Mouse (Mus musculus): ENCODE data around the gene Atp5b. TPM values are rescaled to one million over a fixed set of nuclear protein-coding genes. Genes with fewer than 3 reads are reported as not detected.
A peak's percentile ranks its signal among the peaks of the same experiment; 100 is the strongest.
"Not testable (repeated sequence)": the region's sequence is repeated elsewhere in the genome, so short reads cannot be mapped to it uniquely, and the experiment has no call there.

Gene Atp5b
- 1,000 to 10,000 TPM; 3,740 to 3,926 TPM for total RNA-seq (2021)
- long read RNA-seq, experiment 1, transcript Atp5b-205 (5 exons, 1,131 nt), result minor isoform, 23 of 10,412 reads
- long read RNA-seq, experiment 1, transcript Atp5b-201 (10 exons, 1,916 nt), result major isoform, 2,184 of 10,412 reads
- long read RNA-seq, experiment 1, partial matches to known transcripts, result 8,181 of 10,412 reads
- long read RNA-seq, experiment 1, other reads (novel, unspliced or antisense), result 22 of 10,412 reads
- long read RNA-seq, experiment 2, transcript Atp5b-201 (10 exons, 1,916 nt), result major isoform, 2,915 of 12,285 reads
- long read RNA-seq, experiment 2, transcript Atp5b-205 (5 exons, 1,131 nt), result minor isoform, 24 of 12,285 reads
- long read RNA-seq, experiment 2, partial matches to known transcripts, result 9,316 of 12,285 reads
- long read RNA-seq, experiment 2, other reads (novel, unspliced or antisense), result 29 of 12,285 reads

DNA sequence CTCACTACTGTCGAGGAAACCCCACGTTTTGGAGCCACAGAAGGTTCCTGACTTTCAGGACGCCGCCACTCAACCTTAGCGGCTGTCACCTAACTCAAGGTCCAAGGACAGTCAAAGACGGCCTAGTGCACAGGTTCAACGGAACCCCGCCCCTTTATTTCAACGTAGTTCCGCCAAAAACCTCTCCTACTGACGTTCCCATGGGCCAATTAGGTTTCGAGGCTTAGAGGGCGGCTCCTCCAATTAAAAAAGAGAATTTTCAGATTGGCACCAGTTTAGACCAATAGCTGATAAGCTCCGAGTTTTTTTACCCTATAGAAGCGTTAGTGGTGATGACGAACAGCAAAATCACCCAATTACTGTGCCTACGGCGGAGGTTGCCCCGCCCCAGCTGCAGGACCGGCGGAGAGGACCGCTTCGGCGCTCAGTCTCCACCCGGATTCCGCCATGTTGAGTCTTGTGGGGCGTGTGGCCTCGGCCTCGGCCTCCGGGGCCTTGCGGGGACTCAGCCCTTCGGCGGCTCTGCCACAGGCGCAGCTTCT lies at the start of gene Atp5b:
TSS of gene Atp5b (plus strand) at position 394 of the 542 bp plus-strand sequence.
- intact Hi-C loops (cut with DNase I), result no loop called here
- DNase-seq, result peak; percentile 95 to 97

DNA sequence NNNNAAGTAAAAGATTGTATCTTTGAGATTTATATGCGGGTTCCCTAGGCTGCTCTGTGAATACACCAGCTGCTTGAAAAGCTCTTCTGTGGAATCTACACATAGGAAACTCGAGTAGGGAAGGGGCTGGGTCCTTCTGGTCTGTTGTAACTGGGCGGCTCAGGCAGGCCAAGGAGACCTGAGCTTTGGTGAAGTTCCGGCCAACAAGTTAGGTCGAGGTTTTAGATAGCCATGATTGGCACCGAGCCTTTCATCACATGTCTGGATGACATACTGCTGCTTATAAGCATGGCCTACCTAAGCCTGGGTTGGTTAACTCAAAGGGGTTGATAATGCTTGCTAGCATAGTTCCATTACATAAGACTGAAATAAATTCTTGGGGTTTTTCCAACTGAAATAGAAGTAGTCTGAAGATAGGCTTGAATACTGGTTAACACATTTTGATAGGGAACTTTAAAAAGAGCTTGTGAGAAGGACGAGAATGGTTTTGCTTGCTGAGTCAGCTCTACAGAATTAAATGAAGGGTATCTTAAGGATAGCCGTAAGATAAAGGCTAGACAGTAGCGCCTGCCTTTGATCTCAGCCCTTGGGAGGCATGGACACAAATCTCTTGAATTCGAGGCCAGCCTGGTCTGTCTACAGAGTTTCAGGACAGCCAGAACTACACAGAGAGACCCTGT lies 46.2 kb upstream of the Atp5b start:
- intact Hi-C loops (cut with DNase I), result no loop called here
- DNase-seq, result peak; percentile 37 to 57

DNA sequence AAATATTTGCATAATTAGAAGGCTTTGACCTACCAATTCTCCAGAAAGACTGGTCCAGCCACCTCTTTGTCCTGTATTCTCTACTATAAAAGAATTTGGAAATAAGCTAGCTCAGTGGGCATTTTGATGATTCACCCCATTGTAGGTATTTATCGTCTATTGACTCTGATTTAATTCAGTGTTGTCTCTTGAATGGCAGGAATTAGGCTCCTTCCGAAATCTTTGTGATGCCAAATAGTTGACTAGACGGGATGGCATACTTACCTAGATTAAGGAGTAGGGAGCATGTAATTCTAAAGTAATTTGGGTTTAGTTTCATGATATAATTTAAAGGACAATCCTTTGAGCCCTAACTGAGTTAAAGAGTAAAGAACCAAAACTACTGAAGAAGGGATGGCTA lies 45.2 kb upstream of the Atp5b start:
- intact Hi-C loops (cut with DNase I), result no loop called here
- DNase-seq, result no peak

DNA sequence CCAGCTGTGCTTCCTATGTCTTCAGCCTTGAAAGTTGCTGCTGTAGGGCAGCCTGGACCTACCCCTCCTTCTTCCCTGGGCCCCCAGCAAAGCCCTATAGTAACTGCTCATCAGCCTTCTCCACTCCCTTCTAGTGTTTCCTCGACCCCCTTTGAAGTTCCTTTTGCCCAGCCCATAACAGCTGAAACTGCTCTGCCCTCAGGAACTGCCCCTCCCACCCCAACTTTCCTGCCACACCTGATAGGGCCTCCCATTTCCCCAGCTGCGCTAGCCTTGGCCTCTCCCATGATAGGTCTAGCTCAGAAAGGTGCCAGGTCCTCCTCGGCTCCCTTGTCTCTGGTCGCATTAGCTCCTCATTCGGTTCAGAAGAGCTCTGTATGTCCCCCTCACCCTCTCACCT lies 43.9 kb upstream of the Atp5b start:
- intact Hi-C loops (cut with DNase I), result no loop called here
- no peak for DNase-seq

DNA sequence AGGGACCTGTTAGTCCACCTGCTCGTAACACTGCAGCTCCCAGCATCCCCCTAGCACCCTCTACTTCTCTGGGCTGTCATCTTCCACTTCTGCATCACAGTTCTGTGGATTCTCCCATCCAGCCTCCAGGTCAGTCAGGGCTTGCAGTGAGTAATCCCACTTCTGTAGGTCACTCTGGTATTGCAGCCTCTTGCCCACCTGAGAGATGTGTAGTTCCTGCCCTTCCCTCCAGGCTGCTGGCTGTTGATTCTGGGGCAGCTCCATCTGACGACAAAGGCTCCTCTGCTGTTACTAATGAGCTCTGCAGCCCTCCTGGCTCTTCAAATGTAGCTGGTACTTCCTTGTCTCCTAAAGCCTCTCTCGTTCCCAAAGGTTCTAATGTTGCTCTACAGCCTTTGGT lies 43.2 kb upstream of the Atp5b start:
- intact Hi-C loops (cut with DNase I), result no loop called here

DNA sequence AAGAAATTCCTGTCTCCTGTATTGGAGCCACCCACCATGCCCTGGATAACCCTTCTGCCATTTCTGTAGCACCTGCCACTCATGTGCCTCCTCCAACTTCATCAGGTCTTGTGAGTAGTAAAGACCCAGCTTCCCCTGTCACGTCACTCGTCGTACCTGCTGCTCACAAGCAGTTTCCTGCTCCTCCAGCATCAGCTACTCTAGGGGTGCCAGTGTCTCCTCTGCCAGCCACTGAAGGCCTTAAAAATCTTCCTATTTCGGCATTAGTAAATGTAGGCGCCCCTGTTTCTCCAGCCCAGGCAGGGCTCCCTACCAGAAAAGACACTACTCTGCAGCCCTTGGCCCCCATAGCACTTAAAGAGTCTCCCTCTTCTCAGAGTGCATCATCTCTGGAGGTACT lies 42.8 kb upstream of the Atp5b start:
- no peak for DNase-seq
- intact Hi-C loops (cut with DNase I), result no loop called here

More for the DNA sequence above, 43.2 kb upstream of the Atp5b start:
- no peak for DNase-seq

DNA sequence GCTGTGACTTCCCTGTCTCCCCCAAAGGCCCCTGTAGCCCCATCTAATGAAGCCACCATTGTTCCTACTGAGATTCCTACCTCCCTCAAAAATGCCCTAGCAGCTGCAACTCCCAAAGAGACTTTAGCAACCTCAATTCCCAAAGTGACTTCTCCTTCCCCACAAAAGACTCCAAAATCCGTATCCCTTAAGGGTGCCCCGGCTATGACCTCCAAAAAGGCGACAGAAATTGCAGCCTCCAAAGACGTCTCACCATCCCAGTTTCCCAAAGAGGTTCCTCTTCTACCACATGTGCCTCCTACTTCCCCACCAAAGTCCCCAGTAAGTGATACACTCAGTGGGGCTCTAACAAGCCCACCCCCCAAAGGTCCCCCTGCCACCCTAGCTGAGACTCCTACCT lies 41.4 kb upstream of the Atp5b start:
- intact Hi-C loops (cut with DNase I), result loop anchor here (2.0 kb wide), 1 partner anchor 15 kb away; no protein-coding TSS in a partner anchor
- DNase-seq, result no peak

DNA sequence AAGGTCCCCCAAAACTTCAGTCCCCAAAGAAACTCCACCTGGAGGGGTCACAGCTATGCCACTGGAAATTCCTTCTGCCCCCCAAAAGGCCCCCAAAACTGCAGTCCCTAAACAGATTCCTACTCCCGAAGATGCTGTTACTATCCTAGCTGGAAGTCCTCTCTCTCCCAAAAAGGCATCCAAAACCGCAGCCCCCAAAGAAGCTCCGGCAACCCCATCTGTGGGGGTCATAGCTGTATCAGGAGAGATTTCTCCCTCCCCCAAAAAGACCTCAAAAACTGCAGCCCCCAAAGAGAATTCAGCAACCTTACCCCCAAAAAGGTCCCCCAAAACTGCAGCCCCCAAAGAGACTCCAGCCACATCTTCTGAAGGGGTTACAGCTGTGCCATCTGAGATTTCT lies 40.6 kb upstream of the Atp5b start:
- DNase-seq, result no peak
- intact Hi-C loops (cut with DNase I), result loop anchor here (2.0 kb wide), 1 partner anchor 14 kb away; no protein-coding TSS in a partner anchor

DNA sequence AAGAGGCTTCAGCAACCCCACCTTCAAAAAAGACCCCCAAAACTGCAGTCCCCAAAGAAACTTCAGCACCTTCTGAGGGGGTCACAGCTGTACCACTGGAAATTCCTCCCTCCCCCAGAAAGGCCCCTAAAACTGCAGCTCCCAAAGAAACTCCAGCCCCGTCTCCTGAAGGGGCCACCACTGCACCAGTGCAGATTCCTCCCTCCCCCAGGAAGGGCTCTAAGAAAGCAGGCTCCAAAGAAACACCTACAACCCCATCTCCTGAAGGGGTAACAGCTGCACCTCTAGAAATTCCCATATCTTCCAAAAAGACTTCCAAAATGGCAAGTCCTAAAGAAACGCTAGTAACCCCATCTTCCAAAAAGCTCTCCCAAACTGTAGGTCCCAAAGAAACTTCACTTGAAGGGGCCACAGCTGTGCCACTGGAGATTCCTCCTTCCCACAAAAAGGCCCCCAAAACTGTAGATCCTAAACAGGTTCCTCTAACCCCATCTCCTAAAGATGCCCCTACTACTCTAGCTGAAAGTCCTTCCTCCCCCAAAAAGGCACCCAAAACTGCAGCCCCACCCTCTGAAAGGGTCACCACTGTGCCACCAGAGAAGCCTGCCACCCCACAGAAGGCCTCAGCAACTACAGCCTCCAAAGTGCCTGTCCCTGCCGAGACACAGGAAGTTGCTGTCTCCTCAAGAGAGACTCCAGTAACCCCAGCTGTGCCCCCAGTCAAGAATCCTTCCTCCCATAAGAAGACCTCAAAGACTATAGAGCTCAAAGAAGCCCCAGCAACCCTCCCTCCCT lies 39.8 kb upstream of the Atp5b start:
- intact Hi-C loops (cut with DNase I), result loop anchor here (2.0 kb wide), 1 partner anchor 14 kb away; no protein-coding TSS in a partner anchor
- DNase-seq, result no peak

DNA sequence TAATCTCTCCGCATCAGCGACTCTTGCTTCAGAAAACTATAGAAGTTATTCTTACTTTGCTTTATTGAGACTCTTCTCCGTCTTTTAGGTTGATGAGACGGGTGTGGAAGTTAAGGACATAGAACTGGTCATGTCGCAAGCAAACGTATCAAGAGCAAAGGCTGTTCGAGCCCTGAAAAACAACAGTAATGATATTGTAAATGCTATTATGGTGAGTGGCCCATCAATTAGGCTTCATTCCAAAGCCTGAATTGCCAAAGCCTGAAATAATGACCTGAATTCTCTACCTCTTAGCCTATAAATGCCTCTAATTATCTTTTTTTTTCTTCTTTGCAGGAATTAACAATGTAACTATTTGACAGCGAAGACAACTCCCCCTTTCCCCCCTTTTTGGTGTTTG lies 34.9 kb upstream of the Atp5b start:
- intact Hi-C loops (cut with DNase I), result no loop called here
- no peak for DNase-seq

DNA sequence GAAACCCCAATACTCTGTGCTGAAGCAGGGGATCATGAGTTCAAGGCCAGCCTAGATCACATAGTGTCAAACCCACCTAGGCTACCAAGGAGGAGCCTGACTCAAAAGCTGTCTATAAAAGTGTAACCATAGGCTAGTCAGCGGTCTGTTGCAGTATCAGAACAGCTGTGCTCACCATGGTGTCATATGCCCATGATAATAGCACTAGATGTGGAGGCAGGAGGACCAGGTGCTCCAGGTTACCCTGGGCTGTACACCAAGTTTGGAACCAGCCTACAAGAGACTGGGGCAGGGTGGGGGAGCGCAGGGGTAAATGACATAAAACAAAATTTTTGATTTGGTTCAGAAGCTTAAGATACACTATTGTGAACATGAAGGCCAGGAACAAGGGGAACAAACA lies 33.3 kb upstream of the Atp5b start:
- no peak for DNase-seq
- intact Hi-C loops (cut with DNase I), result no loop called here

DNA sequence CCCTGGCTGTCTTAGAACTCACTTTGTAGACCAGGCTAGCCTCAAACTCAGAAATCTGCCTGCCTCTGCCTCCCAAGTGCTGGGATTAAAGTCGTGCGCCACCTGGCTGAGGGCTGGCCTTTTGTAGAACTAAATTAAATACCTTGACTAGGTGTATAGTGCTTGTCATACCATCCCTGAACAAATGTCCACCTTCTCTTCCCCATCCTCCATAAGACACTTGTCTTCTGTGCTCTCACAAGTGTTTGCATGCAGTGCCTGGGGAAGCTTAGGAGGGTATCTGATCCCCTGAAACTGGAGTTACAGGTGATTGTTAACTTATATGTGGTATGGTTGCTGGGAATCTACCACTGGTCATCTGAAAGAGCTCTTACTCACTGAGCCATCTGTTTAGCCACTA lies 32.7 kb upstream of the Atp5b start:
- no peak for DNase-seq

DNA sequence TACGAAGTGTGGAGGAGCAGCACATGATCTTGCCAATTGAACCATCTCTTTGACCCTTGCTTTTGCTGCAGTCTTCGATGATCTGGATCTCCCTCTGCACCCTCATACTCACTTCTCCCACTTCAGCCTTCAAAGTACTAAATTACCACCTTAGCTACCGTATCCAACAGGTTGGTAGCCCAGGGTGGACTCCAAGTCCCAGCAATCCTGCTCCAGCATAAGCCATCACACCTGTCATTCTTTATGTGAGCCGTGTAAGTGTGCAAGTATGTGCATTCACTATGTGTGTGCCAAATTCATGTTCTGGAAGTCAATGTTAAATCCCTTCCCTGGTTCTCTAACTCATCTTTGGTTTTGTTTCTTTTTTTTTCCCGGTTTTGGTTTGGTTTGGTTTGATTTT lies 31.5 kb upstream of the Atp5b start:
- no peak for DNase-seq
- intact Hi-C loops (cut with DNase I), result no loop called here

More for the DNA sequence above, 32.7 kb upstream of the Atp5b start:
- intact Hi-C loops (cut with DNase I), result no loop called here

DNA sequence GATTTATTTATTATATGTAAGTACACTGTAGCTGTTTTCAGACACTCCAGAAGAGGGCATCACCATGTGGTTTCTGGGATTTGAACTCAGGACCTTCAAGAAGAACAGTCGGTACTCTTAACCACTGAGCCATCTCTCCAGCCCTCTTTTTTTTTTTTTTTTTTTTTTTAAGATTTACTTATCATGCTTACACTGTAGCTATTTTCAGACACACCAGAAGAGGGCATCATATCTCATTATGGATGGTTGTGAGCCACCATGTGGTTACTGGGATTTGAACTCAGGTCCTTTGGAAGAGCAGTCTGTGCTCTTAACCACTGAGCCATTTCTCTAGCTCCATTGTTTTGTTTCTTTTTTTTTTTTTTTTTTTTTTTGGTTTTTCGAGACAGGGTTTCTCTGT lies 30.9 kb upstream of the Atp5b start:
- intact Hi-C loops (cut with DNase I); DNase-seq: not testable (repeated sequence)

DNA sequence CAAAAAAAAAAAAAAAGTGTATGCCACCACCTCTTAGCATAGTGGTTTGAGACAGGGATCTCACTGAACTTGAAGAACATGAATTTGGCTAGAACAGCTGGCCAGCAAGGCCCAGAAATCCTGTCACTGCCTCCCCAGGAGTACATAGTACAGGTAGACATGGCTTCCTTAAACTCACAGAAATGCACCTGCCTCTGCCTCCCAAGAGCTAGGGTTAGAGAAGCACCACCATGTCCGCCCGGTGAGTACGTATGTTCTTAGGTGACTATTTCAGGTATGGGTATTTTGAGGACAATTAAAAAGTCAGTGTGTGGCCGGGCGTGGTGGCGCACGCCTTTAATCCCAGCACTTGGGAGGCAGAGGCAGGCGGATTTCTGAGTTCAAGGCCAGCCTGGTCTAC lies 30.1 kb upstream of the Atp5b start:
- no peak for DNase-seq

DNA sequence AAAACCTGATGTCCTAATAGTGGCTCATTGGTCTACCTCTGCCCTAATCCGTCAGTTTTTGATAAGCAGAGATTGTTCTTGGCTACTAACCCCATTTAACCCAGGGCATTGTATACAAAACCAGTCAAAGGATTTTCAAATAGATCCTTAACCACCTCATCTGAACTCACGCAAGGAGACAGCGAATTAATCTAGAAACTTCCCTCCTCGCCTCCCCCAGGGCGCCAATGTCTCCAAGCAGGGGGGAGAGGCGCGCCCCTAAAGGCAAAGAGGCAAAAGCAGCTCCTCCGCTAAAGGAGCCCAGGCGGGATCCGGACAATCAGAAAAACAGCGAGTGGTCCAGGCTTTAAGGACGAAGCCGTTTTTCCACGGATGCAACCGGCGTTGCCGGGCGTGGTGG lies 24.9 kb upstream of the Atp5b start:
- no peak for DNase-seq
- intact Hi-C loops (cut with DNase I), result no loop called here

More for the DNA sequence above, 30.1 kb upstream of the Atp5b start:
- intact Hi-C loops (cut with DNase I), result no loop called here

DNA sequence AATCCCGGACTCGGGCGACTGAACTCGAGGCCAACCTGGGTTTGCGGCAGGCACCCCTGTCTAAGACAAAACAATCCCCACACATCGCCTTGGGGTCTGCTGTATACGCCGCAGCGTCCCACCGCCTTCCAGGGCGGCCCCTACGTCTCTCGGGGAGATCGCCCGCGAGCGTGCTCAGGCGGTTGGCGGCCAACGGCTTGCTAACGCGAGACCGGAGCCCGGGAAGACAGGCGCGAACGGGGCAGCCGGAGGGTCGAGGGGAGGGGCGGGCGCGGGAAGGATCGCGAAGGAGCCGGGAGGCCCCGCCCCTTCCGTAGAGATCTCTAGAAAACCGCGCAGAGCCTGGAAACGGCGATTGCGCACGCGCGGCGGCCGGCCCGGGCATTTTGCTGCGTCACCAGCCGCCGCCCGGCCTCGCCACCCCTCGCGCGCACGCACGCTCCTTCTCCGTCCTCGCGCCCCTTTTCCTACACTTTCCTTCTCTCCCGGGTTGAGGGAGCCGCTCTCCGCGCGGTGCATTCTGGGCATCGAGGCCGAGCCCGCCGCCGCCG lies 24.4 kb upstream of the Atp5b start, which contains the start of gene Ptges3:
TSS of gene Ptges3 (plus strand) at position 354 of the 551 bp plus-strand sequence.
- peak; percentile 95 to 96 for DNase-seq
- intact Hi-C loops (cut with DNase I), result no loop called here

DNA sequence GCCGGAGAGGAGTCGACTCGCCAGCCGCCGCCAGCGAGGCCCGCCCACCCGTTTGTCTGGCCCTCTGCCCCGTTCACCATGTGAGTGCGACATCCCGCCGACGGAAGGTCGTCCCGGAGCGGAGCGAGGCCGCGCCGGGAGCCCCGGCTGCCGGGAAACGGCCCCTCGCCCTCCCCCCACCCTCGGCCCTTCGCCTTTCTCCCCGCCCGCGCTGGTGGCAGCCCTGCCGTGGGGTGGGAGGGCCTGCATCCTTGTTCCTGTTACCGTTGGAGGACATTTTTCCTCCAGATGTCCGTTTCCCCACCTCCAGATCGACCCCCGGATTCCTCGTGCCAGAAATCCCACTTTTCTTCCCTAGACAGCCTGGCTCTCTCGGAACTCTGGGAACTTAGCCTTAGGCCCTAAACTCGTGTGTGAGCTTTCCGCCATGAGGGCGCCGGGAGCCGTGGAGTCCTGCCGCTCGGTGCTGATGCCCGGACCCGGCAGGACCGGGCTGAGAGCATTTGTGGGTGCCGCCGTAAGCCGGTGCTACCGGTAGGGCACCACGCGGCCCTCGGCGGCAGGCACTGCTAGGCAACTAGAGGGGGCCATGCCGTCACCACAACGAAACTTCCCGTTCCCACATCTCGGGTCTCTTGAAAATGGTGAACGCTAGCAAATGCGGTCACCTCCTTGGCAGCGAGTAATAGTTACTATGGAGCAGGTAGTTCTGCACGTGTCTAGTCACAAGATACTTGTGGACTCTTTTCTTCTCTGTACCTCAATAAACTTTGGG lies 23.7 kb upstream of the Atp5b start:
- peak in 1 of 2 experiments; percentile 42 for DNase-seq
- intact Hi-C loops (cut with DNase I), result no loop called here

DNA sequence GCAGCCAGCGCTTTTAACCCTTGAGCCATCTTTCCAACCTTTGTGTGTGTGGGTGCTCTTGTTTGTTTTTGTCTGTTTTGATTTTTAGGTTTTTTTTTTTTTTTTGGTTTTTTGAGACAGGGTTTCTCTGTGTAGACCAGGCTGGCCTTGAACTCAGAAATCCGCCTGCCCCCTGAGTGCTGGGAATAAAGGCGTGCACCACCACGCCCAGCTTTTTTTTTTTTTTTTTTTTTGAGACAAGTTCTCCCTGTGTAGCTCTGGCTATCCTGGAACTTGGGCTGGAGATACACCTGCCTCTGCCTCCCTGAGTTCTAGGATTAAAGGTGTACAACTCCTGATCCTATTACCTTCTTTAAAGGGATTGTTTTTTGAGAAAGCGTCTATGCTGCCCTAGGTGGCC lies 22.0 kb upstream of the Atp5b start:
- intact Hi-C loops (cut with DNase I), result no loop called here
- DNase-seq, result no peak

All from gastrocnemius, postnatal 36 days (tissue).